Mouse (Mus musculus): ENCODE results near the gene Ggct. TPM values are rescaled to one million over a fixed set of nuclear protein-coding genes. Genes with fewer than 3 reads are reported as not detected.

Ggct gene
- total and polyA plus RNA-seq, 2 experiments: 6.2 to 8.7 TPM

GRCm38 (mm10) chr6:54939631-54940030 lies 53.1 kb downstream of the Ggct start:
- WGBS: 8% methylated on average over 4 of the region's 4 CpGs
- H3K9ac ChIP-seq (ENCODE audit: low read depth, low read length): no peak overlapping the region
- H3K4me1 ChIP-seq (ENCODE audit: control insufficient read depth, insufficient read depth, low read length): peaks cover 7% of the 10 kb centered on the region; the same call in 1 of the 2 replicates
- peaks cover 30% of the 10 kb centered on the region; the same call in 1 of the 2 replicates for H3K36me3 ChIP-seq (ENCODE audit: control insufficient read depth, insufficient read depth, low read length)
- TF ChIP-seq CTCF (IDR thresholded peaks at IDR 0.05; ENCODE audit: low read depth, low read length) (no peak), POLR2A (IDR thresholded peaks at IDR 0.05; ENCODE audit: extremely low read depth, insufficient read depth, low read length) (no peak)
- H3K79me2 ChIP-seq (ENCODE audit: control insufficient read depth, insufficient read depth, low read length): peaks cover 6% of the 10 kb centered on the region; the same call in 1 of the 2 replicates
- H3K4me3 ChIP-seq (ENCODE audit: insufficient read depth, low read depth, low read length): no peak overlapping the region
- H3K27me3 ChIP-seq (ENCODE audit: control insufficient read depth, insufficient read depth, low read length): no peaks in the 10 kb centered on the region
- peak; percentile 36 for DNase-seq (ENCODE audit: extremely low read depth, low read depth, low spot score)
- H3K27ac ChIP-seq (replicated peaks; ENCODE audit: insufficient read depth, low read depth, low read length): peak overlapping the region; percentile 43

- Histone ChIP-seq H3K79me2 (ENCODE audit: control insufficient read depth, insufficient read depth, low read length) (no peaks in the 10 kb centered on the region), H3K36me3 (ENCODE audit: control insufficient read depth, insufficient read depth, low read length) (peaks cover 26% of the 10 kb centered on the region; the same call in 1 of the 2 replicates), H3K4me1 (ENCODE audit: control insufficient read depth, insufficient read depth, low read length) (peaks cover 7% of the 10 kb centered on the region; the same call in 1 of the 2 replicates), H3K27ac (replicated peaks; ENCODE audit: insufficient read depth, low read depth, low read length) (no peak overlapping the region), H3K27me3 (ENCODE audit: control insufficient read depth, insufficient read depth, low read length) (no peaks in the 10 kb centered on the region), H3K9ac (ENCODE audit: low read depth, low read length) (no peak overlapping the region), H3K4me3 (ENCODE audit: insufficient read depth, low read depth, low read length) (no peak overlapping the region)
- WGBS: 61% methylated on average over 2 of the region's 2 CpGs
- TF ChIP-seq POLR2A (IDR thresholded peaks at IDR 0.05; ENCODE audit: extremely low read depth, insufficient read depth, low read length): no peak
- no peak for TF ChIP-seq CTCF (IDR thresholded peaks at IDR 0.05; ENCODE audit: low read depth, low read length)
- no peak for DNase-seq (ENCODE audit: extremely low read depth, low read depth, low spot score)
These were observed 56.3 kb downstream of the Ggct start for GRCm38 (mm10) chr6:54936496-54936895.

GRCm38 (mm10) chr6:54934930-54935329 lies 57.8 kb downstream of the Ggct start:
- Histone ChIP-seq H3K27ac (replicated peaks; ENCODE audit: insufficient read depth, low read depth, low read length) (no peak overlapping the region), H3K27me3 (ENCODE audit: control insufficient read depth, insufficient read depth, low read length) (no peaks in the 10 kb centered on the region), H3K4me3 (ENCODE audit: insufficient read depth, low read depth, low read length) (no peak overlapping the region), H3K79me2 (ENCODE audit: control insufficient read depth, insufficient read depth, low read length) (no peaks in the 10 kb centered on the region), H3K4me1 (ENCODE audit: control insufficient read depth, insufficient read depth, low read length) (peaks cover 4% of the 10 kb centered on the region; the same call in 1 of the 2 replicates), H3K9ac (ENCODE audit: low read depth, low read length) (no peak overlapping the region), H3K36me3 (ENCODE audit: control insufficient read depth, insufficient read depth, low read length) (peaks cover 30% of the 10 kb centered on the region; the same call in 1 of the 2 replicates)
- whole genome bisulfite sequencing: 85% methylated on average over 5 of the region's 5 CpGs
- no peak for TF ChIP-seq POLR2A (IDR thresholded peaks at IDR 0.05; ENCODE audit: extremely low read depth, insufficient read depth, low read length)
- TF ChIP-seq CTCF (IDR thresholded peaks at IDR 0.05; ENCODE audit: low read depth, low read length): no peak
- DNase-seq (ENCODE audit: extremely low read depth, low read depth, low spot score): no peak

GRCm38 (mm10) chr6:54934313-54934712 lies 58.4 kb downstream of the Ggct start:
- no peak overlapping the region for H3K4me3 ChIP-seq (ENCODE audit: insufficient read depth, low read depth, low read length)

GRCm38 (mm10) chr6:54933866-54934265 lies 58.9 kb downstream of the Ggct start:
- Histone ChIP-seq H3K27me3 (ENCODE audit: control insufficient read depth, insufficient read depth, low read length) (no peaks in the 10 kb centered on the region), H3K4me3 (ENCODE audit: insufficient read depth, low read depth, low read length) (no peak overlapping the region), H3K27ac (replicated peaks; ENCODE audit: insufficient read depth, low read depth, low read length) (no peak overlapping the region), H3K9ac (ENCODE audit: low read depth, low read length) (no peak overlapping the region), H3K79me2 (ENCODE audit: control insufficient read depth, insufficient read depth, low read length) (no peaks in the 10 kb centered on the region), H3K4me1 (ENCODE audit: control insufficient read depth, insufficient read depth, low read length) (0 out of 2 replicates have a peak, but pooled peaks cover under 1% of the 10 kb centered on the region), H3K36me3 (ENCODE audit: control insufficient read depth, insufficient read depth, low read length) (peaks cover 34% of the 10 kb centered on the region; the same call in 1 of the 2 replicates)
- no peak for TF ChIP-seq POLR2A (IDR thresholded peaks at IDR 0.05; ENCODE audit: extremely low read depth, insufficient read depth, low read length)
- no peak for TF ChIP-seq CTCF (IDR thresholded peaks at IDR 0.05; ENCODE audit: low read depth, low read length)
- 74% methylated on average over 3 of the region's 3 CpGs for WGBS
- DNase-seq (ENCODE audit: extremely low read depth, low read depth, low spot score): no peak

More at GRCm38 (mm10) chr6:54934313-54934712, 58.4 kb downstream of the Ggct start:
- no peak for TF ChIP-seq CTCF (IDR thresholded peaks at IDR 0.05; ENCODE audit: low read depth, low read length)
- no peak for TF ChIP-seq POLR2A (IDR thresholded peaks at IDR 0.05; ENCODE audit: extremely low read depth, insufficient read depth, low read length)
- Histone ChIP-seq H3K79me2 (ENCODE audit: control insufficient read depth, insufficient read depth, low read length) (no peaks in the 10 kb centered on the region), H3K27me3 (ENCODE audit: control insufficient read depth, insufficient read depth, low read length) (no peaks in the 10 kb centered on the region), H3K27ac (replicated peaks; ENCODE audit: insufficient read depth, low read depth, low read length) (no peak overlapping the region), H3K36me3 (ENCODE audit: control insufficient read depth, insufficient read depth, low read length) (peaks cover 34% of the 10 kb centered on the region; the same call in 1 of the 2 replicates), H3K4me1 (ENCODE audit: control insufficient read depth, insufficient read depth, low read length) (0 out of 2 replicates have a peak, but pooled peaks cover 3% of the 10 kb centered on the region), H3K9ac (ENCODE audit: low read depth, low read length) (no peak overlapping the region)
- 93% methylated on average over 8 of the region's 8 CpGs for WGBS
- no peak for DNase-seq (ENCODE audit: extremely low read depth, low read depth, low spot score)

- Histone ChIP-seq H3K36me3 (ENCODE audit: control insufficient read depth, insufficient read depth, low read length) (peaks cover 29% of the 10 kb centered on the region; the same call in 1 of the 2 replicates), H3K4me1 (ENCODE audit: control insufficient read depth, insufficient read depth, low read length) (no peaks in the 10 kb centered on the region), H3K9ac (ENCODE audit: low read depth, low read length) (no peak overlapping the region), H3K4me3 (ENCODE audit: insufficient read depth, low read depth, low read length) (no peak overlapping the region), H3K27me3 (ENCODE audit: control insufficient read depth, insufficient read depth, low read length) (no peaks in the 10 kb centered on the region), H3K27ac (replicated peaks; ENCODE audit: insufficient read depth, low read depth, low read length) (no peak overlapping the region), H3K79me2 (ENCODE audit: control insufficient read depth, insufficient read depth, low read length) (no peaks in the 10 kb centered on the region)
- no peak for DNase-seq (ENCODE audit: extremely low read depth, low read depth, low spot score)
- TF ChIP-seq POLR2A (IDR thresholded peaks at IDR 0.05; ENCODE audit: extremely low read depth, insufficient read depth, low read length): no peak
- TF ChIP-seq CTCF (IDR thresholded peaks at IDR 0.05; ENCODE audit: low read depth, low read length): no peak
- 83% methylated on average over 5 of the region's 5 CpGs for WGBS
These were observed 59.5 kb downstream of the Ggct start for GRCm38 (mm10) chr6:54933216-54933615.

Other genes with a start within 250 kb of the Ggct start
- gene Znrf2, start 176.0 kb downstream of the Ggct start, total RNA-seq (2014; rRNA removed): 27.8 and 28.1 TPM in 2 replicates
- 15.8 and 16.2 TPM in 2 replicates for gene Znrf2, start 176.0 kb downstream of the Ggct start, polyA plus RNA-seq (2012; rRNA removed)
- gene Nod1, start 20.3 kb downstream of the Ggct start, total RNA-seq (2014; rRNA removed): 7.0 and 12.1 TPM in 2 replicates
- 8.1 and 8.4 TPM in 2 replicates for gene Nod1, start 20.3 kb downstream of the Ggct start, polyA plus RNA-seq (2012; rRNA removed)
- gene Gars, start 45.1 kb upstream of the Ggct start, total RNA-seq (2014; rRNA removed): 35.5 and 35.7 TPM in 2 replicates
- gene Gars, start 45.1 kb upstream of the Ggct start, polyA plus RNA-seq (2012; rRNA removed): 18.2 and 18.3 TPM in 2 replicates
- gene Crhr2, start 140.1 kb upstream of the Ggct start, total RNA-seq (2014; rRNA removed): 0.09 and 0.13 TPM in 2 replicates
- 0.64 and 1.2 TPM in 2 replicates for gene Crhr2, start 140.1 kb upstream of the Ggct start, polyA plus RNA-seq (2012; rRNA removed)
- gene Inmt, start 182.1 kb upstream of the Ggct start, total RNA-seq (2014; rRNA removed): 2,150 and 2,435 TPM in 2 replicates
- gene Inmt, start 182.1 kb upstream of the Ggct start, polyA plus RNA-seq (2012; rRNA removed): 370 and 421 TPM in 2 replicates
- gene Mindy4, start 210.4 kb upstream of the Ggct start, total RNA-seq (2014; rRNA removed): 4.1 and 7.7 TPM in 2 replicates
- gene Mindy4, start 210.4 kb upstream of the Ggct start, polyA plus RNA-seq (2012; rRNA removed): 3.3 and 4.3 TPM in 2 replicates